Mouse (Mus musculus) T-helper 17 cell (primary cell): ENCODE measurements around the gene Dpy30.
"Not testable (repeated sequence)": the region's sequence is repeated elsewhere in the genome, so short reads cannot be mapped to it uniquely, and the experiment has no call there.

Experiments used
- in situ Hi-C, 2 experiments: fragments of 300-600 bp; cut with MboI, MseI; formaldehyde crosslinking; loops; 1 replicate in 1 of 2; 2 replicates in 1 of 2; pipeline ENCODE4 v1.15.1; 2025; ENCODE audit warnings: high pct_unique_total_duplicates in 2 of 2

The Dpy30 gene

DNA sequence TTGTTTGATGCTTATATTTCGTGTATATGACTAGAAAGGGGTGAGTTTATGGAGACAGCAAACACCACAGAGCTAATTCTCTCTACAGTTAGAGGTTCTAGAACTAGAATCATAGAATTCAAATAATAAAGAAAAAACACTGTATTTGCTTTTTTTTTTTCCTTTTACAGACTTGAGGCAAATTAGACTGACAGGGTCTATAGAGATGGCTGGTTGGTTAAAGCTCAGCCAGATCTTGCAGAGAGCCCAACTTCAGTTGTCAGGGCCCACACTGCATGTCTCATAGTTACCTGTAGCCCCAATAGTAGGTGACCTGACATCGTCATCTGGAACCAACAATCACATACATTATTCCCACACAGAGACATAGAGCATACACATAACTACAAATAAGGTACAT lies at the start of gene Dpy30:
Gene Dpy30, minus strand, starts transcription at position 101 of the 400 bp plus-strand sequence.
- in situ Hi-C loops = loop anchor here (5.0 to 25.0 kb wide), 2 partner anchors 78 to 688 kb away; partner anchors contain the start of gene Ltbp1 (in 1 of the 2)

DNA sequence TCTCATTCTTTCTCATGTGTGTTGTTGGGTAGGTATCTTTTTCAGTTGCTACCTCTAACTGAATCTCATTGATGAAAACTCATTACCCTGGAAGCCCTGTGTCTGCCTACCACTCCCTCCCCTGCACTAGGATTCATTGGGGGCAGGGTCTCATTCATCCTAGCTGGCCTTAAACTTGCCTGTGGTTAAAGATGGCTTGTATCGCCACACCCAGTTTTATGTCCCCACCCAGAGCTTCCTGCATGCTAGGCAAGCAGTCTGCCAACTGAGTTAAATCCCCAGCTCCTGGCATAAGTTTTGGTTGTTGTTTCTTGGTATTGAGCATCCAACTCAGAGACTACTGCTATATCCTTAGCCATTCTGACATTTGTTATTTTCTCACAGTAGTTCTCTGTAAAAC lies 39.8 kb upstream of the Dpy30 start:
- in situ Hi-C loops = no loop called here

DNA sequence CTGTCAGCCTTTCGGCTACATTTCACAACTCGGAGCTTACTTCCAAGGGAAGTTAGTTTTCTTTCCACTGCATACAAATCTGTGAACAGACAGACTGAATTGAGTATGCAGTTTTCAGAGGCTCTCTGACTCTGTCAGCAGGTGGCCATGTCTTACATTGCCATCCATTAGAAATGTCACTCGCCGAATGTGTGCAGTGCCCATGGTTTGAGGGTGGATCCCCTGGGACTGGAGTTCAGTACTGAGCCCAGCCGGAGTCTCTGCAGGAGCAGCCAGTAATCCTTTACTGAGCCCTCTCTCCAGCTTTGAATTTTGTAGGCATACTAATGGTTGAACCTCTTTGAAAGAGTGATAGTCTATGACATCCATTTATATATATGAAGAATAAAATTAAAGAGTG lies 17.4 kb upstream of the Dpy30 start:
- in situ Hi-C loops = loop anchor here in 1 of 2 experiments (5.0 kb wide), 1 partner anchor 56 kb away; the partner anchor contains the start of gene Slc30a6

GRCm38 (mm10) chr17:74338937-74339804 lies 15.4 kb upstream of the Dpy30 start, which contains the start of gene Spast:
Gene Spast, plus strand, starts transcription at chr17:74338987.
- in situ Hi-C loops = no loop called here

GRCm38 (mm10) chr17:74338225-74338931 lies 14.6 kb upstream of the Dpy30 start:
- in situ Hi-C loops = no loop called here

GRCm38 (mm10) chr17:74331049-74331676 lies 7.4 kb upstream of the Dpy30 start:
- in situ Hi-C loops = no loop called here

DNA sequence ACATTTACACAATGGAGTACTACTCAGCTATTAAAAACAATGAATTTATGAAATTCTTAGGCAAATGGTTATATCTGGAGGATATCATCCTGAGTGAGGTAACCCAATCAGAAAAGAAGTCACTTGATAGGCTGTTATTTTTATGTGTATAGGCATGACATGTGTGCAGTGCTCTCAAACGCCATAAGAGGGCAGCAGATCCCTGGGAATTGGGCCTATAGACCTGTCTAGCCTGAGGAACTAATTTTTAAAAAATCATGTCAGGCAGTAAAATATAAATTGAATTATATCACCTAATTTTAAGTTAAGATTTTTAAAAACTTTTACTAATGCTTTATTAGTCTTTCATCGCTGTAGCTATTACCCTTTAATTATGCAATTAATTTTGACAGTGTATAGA lies 4.4 kb upstream of the Dpy30 start:
- in situ Hi-C loops = not testable (repeated sequence)

GRCm38 (mm10) chr17:74327195-74327594 lies 3.5 kb upstream of the Dpy30 start:
- in situ Hi-C loops = not testable (repeated sequence)

GRCm38 (mm10) chr17:74322400-74323054 lies 1.2 kb downstream of the Dpy30 start:
- in situ Hi-C loops = loop anchor here (5.0 to 25.0 kb wide), 2 partner anchors 80 to 690 kb away; partner anchors contain the start of gene Ltbp1 (in 1 of the 2)

DNA sequence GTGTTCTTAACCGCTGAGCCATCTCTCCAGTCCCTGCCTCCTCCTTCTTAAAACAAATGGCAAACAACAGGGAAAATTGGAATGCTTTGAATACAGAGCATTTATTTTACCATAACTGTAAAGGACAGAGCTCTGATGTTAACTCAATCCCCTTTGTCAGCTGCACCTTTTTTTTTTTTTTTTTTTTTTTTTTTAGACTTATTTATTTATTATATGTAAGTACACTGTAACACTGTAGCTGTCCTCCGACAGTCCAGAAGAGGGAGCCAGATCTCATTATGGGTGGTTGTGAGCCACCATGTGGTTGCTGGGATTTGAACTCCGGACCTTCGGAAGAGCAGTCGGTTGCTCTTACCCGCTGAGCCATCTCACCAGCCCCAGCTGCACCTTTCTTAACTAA lies 5.0 kb downstream of the Dpy30 start:
- in situ Hi-C loops = loop anchor here in 1 of 2 experiments (25.0 kb wide), 1 partner anchor 694 kb away; the partner anchor contains the start of gene Ltbp1

GRCm38 (mm10) chr17:74316309-74316863 lies 7.4 kb downstream of the Dpy30 start:
- in situ Hi-C loops = loop anchor here in 1 of 2 experiments (25.0 kb wide), 1 partner anchor 696 kb away; the partner anchor contains the start of gene Ltbp1

DNA sequence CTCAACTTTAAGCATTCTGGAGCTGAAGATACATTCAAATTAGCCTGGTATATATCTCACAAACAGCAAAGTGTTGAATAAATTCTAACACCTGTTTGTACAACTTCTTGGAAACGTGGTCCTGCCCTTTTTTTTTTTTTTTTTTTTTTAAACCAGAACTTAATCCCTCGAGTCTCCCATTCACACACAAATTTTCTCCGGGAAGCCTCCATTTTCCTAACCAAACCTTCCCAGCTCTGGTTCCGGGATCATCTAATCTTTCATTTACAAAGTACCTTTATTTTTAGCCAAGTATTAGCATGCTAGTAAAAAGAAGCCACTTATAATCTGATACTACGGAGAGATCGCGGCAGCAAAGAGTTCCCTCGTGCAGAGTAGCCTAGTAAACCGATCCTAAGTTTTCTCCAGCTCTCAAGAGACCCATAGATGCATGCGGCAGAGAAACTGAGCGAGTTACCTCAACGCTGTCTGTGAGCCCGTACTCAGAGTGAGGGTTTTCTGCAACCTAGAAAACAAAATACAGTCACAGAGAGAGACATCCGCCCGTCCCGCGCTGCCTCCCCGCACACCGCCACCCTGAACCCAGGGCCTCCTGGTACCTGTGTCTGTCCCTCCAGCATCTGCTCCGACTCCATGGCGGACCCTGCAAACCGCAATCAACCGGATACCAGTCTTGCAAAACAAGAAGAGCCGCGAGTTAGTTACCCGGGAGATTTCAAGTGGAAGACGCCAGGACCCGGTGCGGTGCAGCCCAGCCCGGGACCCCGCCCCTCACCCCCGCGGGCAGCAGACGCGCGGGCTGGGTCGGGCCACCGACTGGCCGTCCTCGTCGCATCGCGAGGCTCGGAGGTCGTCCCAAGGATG lies 8.1 kb downstream of the Dpy30 start:
- in situ Hi-C loops = loop anchor here in 1 of 2 experiments (25.0 kb wide), 1 partner anchor 697 kb away; the partner anchor contains the start of gene Ltbp1

- in situ Hi-C loops = loop anchor here in 1 of 2 experiments (25.0 kb wide), 1 partner anchor 706 kb away; the partner anchor contains the start of gene Ltbp1
Observed at GRCm38 (mm10) chr17:74306021-74306420, 17.7 kb downstream of the Dpy30 start.

DNA sequence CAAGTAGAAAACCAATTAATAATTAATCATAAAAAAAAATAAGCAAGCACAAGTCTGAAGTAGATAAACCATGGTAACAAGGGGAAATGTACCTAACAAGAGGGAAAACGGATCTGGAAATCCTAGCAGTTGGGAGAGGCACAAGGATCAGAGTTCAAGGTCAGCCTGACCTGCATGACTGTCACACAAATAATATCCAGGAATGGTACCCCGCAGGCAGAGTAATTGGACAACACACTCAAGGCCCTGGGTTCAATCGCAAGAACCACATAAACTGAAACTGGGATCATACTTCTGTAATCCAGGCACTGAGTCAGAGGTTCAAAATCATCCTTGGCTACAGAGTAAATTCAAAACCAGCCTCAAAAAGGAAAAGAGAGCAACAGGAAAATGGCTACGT lies 18.1 kb downstream of the Dpy30 start:
- in situ Hi-C loops = loop anchor here in 1 of 2 experiments (25.0 kb wide), 1 partner anchor 707 kb away; the partner anchor contains the start of gene Ltbp1

DNA sequence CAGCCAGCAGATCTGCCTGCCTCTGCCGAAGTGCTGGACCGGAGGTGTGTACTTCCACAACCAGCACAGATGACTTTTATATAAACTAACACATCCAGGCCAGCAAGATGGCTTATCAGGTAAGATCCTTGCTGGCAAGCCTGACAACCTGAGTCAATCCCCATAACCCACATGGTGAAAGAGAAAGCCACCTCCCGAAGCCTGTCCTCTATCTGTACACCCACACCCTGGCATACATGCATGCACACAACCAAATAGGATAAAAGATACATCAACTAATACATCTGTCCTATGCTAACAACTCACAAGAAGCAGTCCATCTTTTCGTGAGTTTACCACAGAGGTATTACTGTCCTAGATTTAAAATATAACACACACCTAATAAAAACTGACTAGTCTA lies 19.7 kb downstream of the Dpy30 start:
- in situ Hi-C loops = loop anchor here in 1 of 2 experiments (25.0 kb wide), 1 partner anchor 708 kb away; the partner anchor contains the start of gene Ltbp1

GRCm38 (mm10) chr17:74300089-74300488 lies 23.7 kb downstream of the Dpy30 start:
- in situ Hi-C loops = loop anchor here in 1 of 2 experiments (25.0 kb wide), 1 partner anchor 712 kb away; the partner anchor contains the start of gene Ltbp1

- in situ Hi-C loops = not testable (repeated sequence)
Observed at GRCm38 (mm10) chr17:74296991-74297390, 26.8 kb downstream of the Dpy30 start.

DNA sequence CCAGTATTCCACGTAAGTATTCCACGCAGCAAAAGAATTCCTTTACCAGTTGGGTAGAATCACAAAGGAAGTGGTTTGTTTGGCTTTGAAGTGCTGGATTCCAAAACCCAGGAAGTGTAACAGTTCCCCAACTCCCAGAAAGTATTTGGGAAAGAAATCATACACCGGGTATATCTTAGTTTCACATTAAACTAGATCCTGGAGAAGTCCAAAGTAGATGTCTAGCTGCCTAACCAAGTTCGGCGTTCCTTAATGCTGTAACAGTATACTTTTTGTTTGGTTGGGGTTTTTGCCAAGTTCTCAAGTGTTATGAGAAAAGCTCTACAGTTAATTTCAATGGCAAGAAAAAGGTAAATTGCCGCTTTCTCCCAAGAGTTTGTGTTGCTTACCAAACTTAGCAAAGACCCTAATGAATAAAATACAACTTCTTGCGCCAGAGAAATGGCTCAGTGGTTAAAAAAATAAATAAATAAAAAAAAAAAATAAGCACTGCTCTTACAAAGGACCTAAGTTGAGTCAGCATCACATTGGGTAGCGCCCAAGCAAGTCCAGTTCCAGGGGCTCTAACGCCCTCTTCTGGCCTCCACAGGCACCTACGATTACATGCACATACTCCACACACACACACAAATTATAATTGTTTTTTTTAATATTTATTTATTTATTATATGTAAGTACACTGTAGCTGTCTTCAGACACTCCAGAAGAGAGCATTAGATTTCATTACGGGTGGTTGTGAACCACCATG lies 27.5 kb downstream of the Dpy30 start:
- in situ Hi-C loops = no loop called here
